9 mouse cellular contexts compared by ENCODE assay signal in genomic region chr11:104233574-104234206, GRCm38 (mm10). TPM values are rescaled to one million over a fixed set of nuclear protein-coding genes. Genes with fewer than 3 reads are reported as not detected.
DNase-seq lines count a peak whose midpoint lies in the region; ATAC-seq and TF ChIP-seq lines count a peak whose summit lies in the region.
"Had no signal": no experiment of that assay in that cellular context is flagged by ENCODE, and none has a peak within 500 bp of the region (broad histone marks: within the 10 kb centered on the region; RNA-seq: fewer than 3 reads in every experiment).

No protein-coding gene starts in this region.

- no peak for TF ChIP-seq CTCF in kidney, postnatal 0 days (IDR thresholded peaks at IDR 0.05; ENCODE audit: low read depth)

- H3K9ac ChIP-seq in kidney, postnatal 0 days (ENCODE audit: low read depth, low read length): no peak overlapping the region
- H3K9ac ChIP-seq in heart, embryonic 14.5 days (ENCODE audit: low read length): no peak overlapping the region
- peak overlapping the region; percentile 98 for H3K9ac ChIP-seq in midbrain, embryonic 14.5 days (replicated peaks; ENCODE audit: low read length)

- no peak overlapping the region for H3K27ac ChIP-seq in kidney, postnatal 0 days
- no peak overlapping the region for H3K27ac ChIP-seq in heart, embryonic 14.5 days (replicated peaks in 1 of 2; ENCODE audit: control insufficient read depth in 1 of 2, insufficient read depth in 1 of 2, low read depth in 2 of 2, low read length in 2 of 2)
- peak overlapping the region; percentile 97 for H3K27ac ChIP-seq in midbrain, embryonic 14.5 days (replicated peaks; ENCODE audit: low read depth, low read length)

- peaks cover 22% of the 10 kb centered on the region for H3K27me3 ChIP-seq in kidney, postnatal 0 days (ENCODE audit: insufficient read depth, low read length)
- peaks cover 56% of the 10 kb centered on the region for H3K27me3 ChIP-seq in heart, embryonic 14.5 days (ENCODE audit: control insufficient read depth, insufficient read depth, low read length)
- no peaks in the 10 kb centered on the region for H3K27me3 ChIP-seq in midbrain, embryonic 14.5 days (ENCODE audit: control insufficient read depth, insufficient read depth, low read length)

- no peak for DNase-seq in kidney, postnatal 0 days (ENCODE audit: low spot score)
- DNase-seq in kidney, postnatal 10 days: no peak
- peak; percentile 52 to 64 for DNase-seq in cerebellum, postnatal 10 days
- peak; percentile 46 for DNase-seq in midbrain, embryonic 14.5 days
- no peak for DNase-seq in urinary bladder, postnatal 14 days (ENCODE audit: low spot score)
- DNase-seq in adrenal gland, postnatal 25 days: no peak

- peak overlapping the region; percentile 32; the same call in 1 of the 2 replicates for H3K4me2 ChIP-seq in kidney, postnatal 0 days (ENCODE audit: low read length)
- peak overlapping the region; percentile 21; the same call in 1 of the 2 replicates for H3K4me2 ChIP-seq in heart, embryonic 14.5 days (ENCODE audit: low read length)
- peak overlapping the region; percentile 75 for H3K4me2 ChIP-seq in midbrain, embryonic 14.5 days (ENCODE audit: low read length)

- H3K9me3 ChIP-seq in kidney, postnatal 0 days (replicated peaks; ENCODE audit: low read length): no peaks in the 10 kb centered on the region
- H3K9me3 ChIP-seq in heart, embryonic 14.5 days (ENCODE audit: control insufficient read depth, low read length): no peaks in the 10 kb centered on the region
- no peaks in the 10 kb centered on the region for H3K9me3 ChIP-seq in midbrain, embryonic 14.5 days (ENCODE audit: control insufficient read depth, low read length)

- H3K36me3 ChIP-seq in kidney, postnatal 0 days (ENCODE audit: insufficient read depth, low read length): no peaks in the 10 kb centered on the region
- no peaks in the 10 kb centered on the region for H3K36me3 ChIP-seq in heart, embryonic 14.5 days (ENCODE audit: control insufficient read depth, insufficient read depth, low read length)
- H3K36me3 ChIP-seq in midbrain, embryonic 14.5 days (ENCODE audit: control insufficient read depth, insufficient read depth, low read length): no peaks in the 10 kb centered on the region

- H3K4me1 ChIP-seq in kidney, postnatal 0 days (replicated peaks; ENCODE audit: insufficient read depth, low read length): peaks cover 21% of the 10 kb centered on the region; the same call in 1 of the 2 replicates
- peaks cover 2 to 12% of the 10 kb centered on the region in 2 experiments; a peak in 3 of 4 replicates for H3K4me1 ChIP-seq in heart, embryonic 14.5 days (ENCODE audit: control insufficient read depth in 2 of 2, insufficient read depth in 2 of 2, low read length in 2 of 2)
- H3K4me1 ChIP-seq in midbrain, embryonic 14.5 days (ENCODE audit: control insufficient read depth, insufficient read depth, low read length): peaks cover 45% of the 10 kb centered on the region

- no peak for ATAC-seq in kidney, postnatal 0 days (replicated peaks; ENCODE audit: low FRiP score, low read depth)
- no peak for ATAC-seq in heart, embryonic 14.5 days (ENCODE audit: insufficient number of reproducible peaks, insufficient read depth, low FRiP score, low read depth)
- ATAC-seq in midbrain, embryonic 14.5 days (ENCODE audit: low FRiP score, low TSS enrichment): no peak
- no peak for ATAC-seq in megakaryocyte progenitor cell, adult 5-6 weeks (replicated peaks; ENCODE audit: poor library complexity)

- H3K4me3 ChIP-seq in kidney, postnatal 0 days (replicated peaks; ENCODE audit: low read depth, low read length): 0 out of 2 replicates have a peak overlapping the region, but pooled peaks have one; percentile 2
- H3K4me3 ChIP-seq in heart, embryonic 14.5 days (ENCODE audit: control insufficient read depth in 1 of 2, insufficient read depth in 1 of 2, low read depth in 1 of 2, low read length in 2 of 2): peak overlapping the region in 1 of 2 experiments; percentile 9; a peak in 1 of 4 replicates
- H3K4me3 ChIP-seq in midbrain, embryonic 14.5 days (replicated peaks; ENCODE audit: low read depth, low read length): peak overlapping the region; percentile 95

- WGBS in kidney, postnatal 0 days: 5% methylated on average over 30 of the region's 30 CpGs
- WGBS in heart, embryonic 14.5 days: 5% methylated on average over 30 of the region's 30 CpGs
- 1% methylated on average over 30 of the region's 30 CpGs for WGBS in midbrain, embryonic 14.5 days

RNA-seq across cellular contexts. Expression of gene Mapt, which starts 2.5 kb away (rescaled TPM):
- polyA plus RNA-seq in kidney, postnatal 0 days (2015; fragmentation: Nextera tagmentation; extraction: Ambion mirVana): 6.7 and 11.4 TPM in 2 replicates
- polyA plus RNA-seq in heart, embryonic 14.5 days (2014; fragmentation: Nextera tagmentation; extraction: Ambion mirVana): 0.42 and 0.85 TPM in 2 replicates
- 836 and 875 TPM in 2 replicates for polyA plus RNA-seq in midbrain, embryonic 14.5 days (2014; fragmentation: Nextera tagmentation; extraction: Ambion mirVana)
- total RNA-seq in megakaryocyte progenitor cell, adult 5-6 weeks (2015): 0.27 TPM in 1 of 2 replicates, not detected in the other
- 0.27 TPM in 1 of 2 replicates, not detected in the other for total RNA-seq in megakaryocyte progenitor cell, adult 5-6 weeks (2017)
- total RNA-seq in adrenal gland, postnatal 25 days (2021): 142 and 169 TPM in 2 replicates

RNA-seq across cellular contexts. Expression of gene Sppl2c, which starts 47.6 kb away (rescaled TPM):
- not detected in 2 replicates for polyA plus RNA-seq in kidney, postnatal 0 days (2015; fragmentation: Nextera tagmentation; extraction: Ambion mirVana)
- not detected in 2 replicates for polyA plus RNA-seq in heart, embryonic 14.5 days (2014; fragmentation: Nextera tagmentation; extraction: Ambion mirVana)
- not detected in 2 replicates for polyA plus RNA-seq in midbrain, embryonic 14.5 days (2014; fragmentation: Nextera tagmentation; extraction: Ambion mirVana)
- not detected in 2 replicates for total RNA-seq in megakaryocyte progenitor cell, adult 5-6 weeks (2015)
- not detected in 2 replicates for total RNA-seq in megakaryocyte progenitor cell, adult 5-6 weeks (2017)
- not detected in 2 replicates for total RNA-seq in adrenal gland, postnatal 25 days (2021)
- total RNA-seq: neutrophil, adult 5-6 weeks had no signal

Comparison
In these comparisons a context has a peak if more than half of its experiments do, and no peak if none do; other contexts are left out.
1. DNase-seq: peak in cerebellum, postnatal 10 days (2 of 2) and midbrain, embryonic 14.5 days (single experiment); none in kidney, postnatal 0 days (single experiment), kidney, postnatal 10 days (single experiment), urinary bladder, postnatal 14 days (single experiment) and adrenal gland, postnatal 25 days (single experiment).
2. H3K4me2 ChIP-seq: peak in every context shown above with its lines; median percentile 75 in midbrain, embryonic 14.5 days; 32 in kidney, postnatal 0 days; 21 in heart, embryonic 14.5 days.
3. RNA of gene Mapt, which starts 2.5 kb away (polyA plus RNA-seq): 836 to 875 TPM in midbrain, embryonic 14.5 days; 6.7 to 11.4 TPM in kidney, postnatal 0 days and 0.42 to 0.85 TPM in heart, embryonic 14.5 days; every median in the first group is over 10 times any median in the second.